Mouse (Mus musculus) G1E (cell line): ENCODE data around the gene Gm5105.

Experiments
- CTCF ChIP-seq: IDR thresholded peaks from 2 replicates; pipeline ENCODE4 v1.5.1; 2012; ENCODE audit warnings: low read depth, low read length, inconsistent platforms, mixed read lengths
- GATA1 ChIP-seq: IDR thresholded peaks from 2 replicates; pipeline ENCODE4 v1.6.1; 2012; ENCODE audit warnings: borderline replicate concordance, low read length, inconsistent platforms, mixed read lengths
- GATA2 ChIP-seq: IDR thresholded peaks from 2 replicates; pipeline ENCODE4 v1.6.1; 2012; ENCODE audit warnings: low read depth, low read length, inconsistent platforms, borderline replicate concordance
- POLR2AphosphoS5 ChIP-seq: IDR thresholded peaks from 2 replicates; pipeline ENCODE4 v1.6.1; 2012; ENCODE audit warnings: low read depth, low read length, inconsistent platforms; ENCODE audit not compliant: insufficient replicate concordance
- TAL1 ChIP-seq: conservative IDR thresholded peaks from 2 replicates; pipeline ENCODE4 v1.6.1; 2012; ENCODE audit warnings: low read depth, low read length, inconsistent platforms, mixed read lengths

DNA sequence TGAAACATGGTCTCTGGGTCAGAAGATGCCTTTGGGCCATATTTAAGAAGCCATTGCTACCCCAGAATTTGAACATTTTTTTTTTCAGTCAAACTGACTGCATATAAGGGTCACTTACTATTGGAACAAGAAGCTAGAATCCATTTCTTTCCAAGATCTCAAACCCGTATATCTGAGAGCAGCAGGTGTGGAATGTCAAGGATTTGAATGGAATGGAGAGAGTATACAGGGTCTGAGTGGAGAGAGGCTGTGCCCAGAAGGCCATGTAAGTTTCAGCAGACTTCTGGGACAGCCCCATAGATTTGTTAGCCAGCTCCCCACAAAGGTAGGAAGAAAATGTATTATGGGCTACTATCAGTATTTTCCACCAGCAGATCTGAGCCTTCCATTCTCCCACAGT, 11.5 kb upstream of the Gm5105 start:
- no peak for TF ChIP-seq CTCF
- TF ChIP-seq GATA1, result no peak
- no peak for TF ChIP-seq TAL1
- TF ChIP-seq POLR2AphosphoS5, result no peak
- no peak for TF ChIP-seq GATA2
